Mouse (Mus musculus): ENCODE measurements around the gene Gm13283.

- TF ChIP-seq CTCF (IDR thresholded peaks at IDR 0.05; ENCODE audit: control insufficient read depth, insufficient read depth, low read length) (no peak), POLR2A (IDR thresholded peaks at IDR 0.05; ENCODE audit: borderline replicate concordance, control insufficient read depth, low read depth, low read length) (no peak)
These were observed 10.0 kb upstream of the Gm13283 start for GRCm38 (mm10) chr4:88749926-88750325.

All from bone marrow, adult 2 months (tissue).